Mouse (Mus musculus) forebrain, embryonic 10.5 days (tissue): ENCODE data around the gene Pogz. TPM values are rescaled to one million over a fixed set of nuclear protein-coding genes. Genes with fewer than 3 reads are reported as not detected.
"Not testable (repeated sequence)": the region's sequence is repeated elsewhere in the genome, so short reads cannot be mapped to it uniquely, and the experiment has no call there.

ENCODE experiments used
- DNase-seq: peaks from one replicate; pipeline ENCODE4 v3.0.0-alpha.2; 2017; ENCODE audit warnings: low spot score; ENCODE audit errors: extremely low spot score
- H3K27ac ChIP-seq: fragments of 300-500 bp; sonication (generic); 2 replicates; pipeline ENCODE4 v1.5.1; 2016; ENCODE audit warnings: mild to moderate bottlenecking
- H3K27me3 ChIP-seq: fragments of 300-500 bp; sonication (generic); 2 replicates; pipeline ENCODE4 v1.6.1; 2016; ENCODE audit warnings: mild to moderate bottlenecking; ENCODE audit not compliant: poor library complexity, severe bottlenecking
- H3K36me3 ChIP-seq: fragments of 300-500 bp; sonication (generic); replicated peaks from 2 replicates; pipeline ENCODE4 v1.6.1; 2016; ENCODE audit warnings: mild to moderate bottlenecking, moderate library complexity
- H3K4me1 ChIP-seq: fragments of 300-500 bp; sonication (generic); 2 replicates; pipeline ENCODE4 v1.6.1; 2016
- H3K4me3 ChIP-seq: fragments of 300-500 bp; sonication (generic); 2 replicates; pipeline ENCODE4 v1.5.1; 2016; ENCODE audit warnings: mild to moderate bottlenecking, moderate library complexity
- H3K9me3 ChIP-seq: fragments of 300-500 bp; sonication (generic); 2 replicates; pipeline ENCODE4 v1.6.1; 2016; ENCODE audit warnings: mild to moderate bottlenecking, moderate library complexity
- WGBS: fragments of 180-500 bp; shearing (Covaris S2); methylation state at CpG from one replicate; pipeline ENCODE4 v1.1.7; 2016; 5-methylcytosine and 5-hydroxymethylcytosine counted together
- polyA plus RNA-seq: library from polyadenylated mRNA; unstranded; fragments of >200 nt; fragmentation: Nextera tagmentation; extraction: Ambion mirVana; gene quantifications from 2 replicates; pipeline ENCODE4 v1.2.1, GENCODE M21; 2016

Gene Pogz
- polyA plus RNA-seq, 1 experiment from 2014 or later: 20.3 TPM

- no peak for DNase-seq
- peaks cover 22% of the 10 kb centered on the region for H3K36me3 ChIP-seq
- no peak overlapping the region for H3K27ac ChIP-seq
- no peaks in the 10 kb centered on the region for H3K27me3 ChIP-seq
- H3K4me3 ChIP-seq: no peak overlapping the region
- peaks cover 23% of the 10 kb centered on the region for H3K4me1 ChIP-seq
- H3K9me3 ChIP-seq: no peaks in the 10 kb centered on the region
These were observed 51.2 kb downstream of the Pogz start for GRCm38 (mm10) chr3:94888595-94888994.

- Histone ChIP-seq H3K27ac (no peak overlapping the region), H3K4me3 (no peak overlapping the region), H3K4me1 (no peaks in the 10 kb centered on the region), H3K36me3 (no peaks in the 10 kb centered on the region), H3K9me3 (no peaks in the 10 kb centered on the region), H3K27me3 (no peaks in the 10 kb centered on the region)
- 83% methylated on average over 3 of the region's 3 CpGs for WGBS
- no peak for DNase-seq
These were observed 56.7 kb downstream of the Pogz start for GRCm38 (mm10) chr3:94894076-94894475.

- peak; percentile 51 for DNase-seq
- H3K27me3 ChIP-seq: no peaks in the 10 kb centered on the region
- no peaks in the 10 kb centered on the region for H3K4me1 ChIP-seq
- no peak overlapping the region for H3K4me3 ChIP-seq
- no peaks in the 10 kb centered on the region for H3K9me3 ChIP-seq
- WGBS: 26% methylated on average over 7 of the region's 7 CpGs
- H3K27ac ChIP-seq: no peak overlapping the region
- H3K36me3 ChIP-seq: no peaks in the 10 kb centered on the region
These were observed 65.4 kb downstream of the Pogz start for GRCm38 (mm10) chr3:94902747-94903146.

GRCm38 (mm10) chr3:94904759-94905158 lies 67.4 kb downstream of the Pogz start:
- H3K4me1 ChIP-seq, H3K9me3 ChIP-seq, DNase-seq, H3K27ac ChIP-seq, H3K27me3 ChIP-seq, H3K4me3 ChIP-seq, H3K36me3 ChIP-seq: not testable (repeated sequence)
- 56% methylated on average over 3 of the region's 3 CpGs for WGBS

GRCm38 (mm10) chr3:94906482-94906881 lies 69.1 kb downstream of the Pogz start:
- Histone ChIP-seq H3K36me3 (no peaks in the 10 kb centered on the region), H3K27me3 (no peaks in the 10 kb centered on the region), H3K4me1 (no peaks in the 10 kb centered on the region), H3K9me3 (no peaks in the 10 kb centered on the region), H3K4me3 (no peak overlapping the region), H3K27ac (no peak overlapping the region)
- no peak for DNase-seq
- 71% methylated on average over 1 of the region's 1 CpGs for WGBS

GRCm38 (mm10) chr3:94911050-94911693 lies 73.8 kb downstream of the Pogz start:
- H3K36me3 ChIP-seq: no peaks in the 10 kb centered on the region
- WGBS: 80% methylated on average over 2 of the region's 2 CpGs
- no peak for DNase-seq
- H3K27me3 ChIP-seq: no peaks in the 10 kb centered on the region
- H3K4me3 ChIP-seq: no peak overlapping the region
- no peak overlapping the region for H3K27ac ChIP-seq
- no peaks in the 10 kb centered on the region for H3K9me3 ChIP-seq
- no peaks in the 10 kb centered on the region for H3K4me1 ChIP-seq

- no peak overlapping the region for H3K4me3 ChIP-seq
- H3K36me3 ChIP-seq: no peaks in the 10 kb centered on the region
- H3K9me3 ChIP-seq: no peaks in the 10 kb centered on the region
- 84% methylated on average over 5 of the region's 5 CpGs for WGBS
- DNase-seq: no peak
- H3K27me3 ChIP-seq: no peaks in the 10 kb centered on the region
- H3K27ac ChIP-seq: no peak overlapping the region
- peaks cover 11% of the 10 kb centered on the region for H3K4me1 ChIP-seq
These were observed 76.4 kb downstream of the Pogz start for GRCm38 (mm10) chr3:94913801-94914200.

GRCm38 (mm10) chr3:94915903-94916741 lies 78.8 kb downstream of the Pogz start:
- WGBS: 94% methylated on average over 7 of the region's 7 CpGs

GRCm38 (mm10) chr3:94917816-94918361 lies 80.5 kb downstream of the Pogz start:
- Histone ChIP-seq H3K9me3 (no peaks in the 10 kb centered on the region), H3K27me3 (no peaks in the 10 kb centered on the region), H3K4me1 (peaks cover 11% of the 10 kb centered on the region), H3K36me3 (no peaks in the 10 kb centered on the region), H3K4me3 (no peak overlapping the region), H3K27ac (peak overlapping the region; percentile 62)
- peak; percentile 25 for DNase-seq
- 52% methylated on average over 14 of the region's 14 CpGs for WGBS

More at GRCm38 (mm10) chr3:94915903-94916741, 78.8 kb downstream of the Pogz start:
- H3K36me3 ChIP-seq: no peaks in the 10 kb centered on the region
- H3K9me3 ChIP-seq: no peaks in the 10 kb centered on the region
- H3K4me1 ChIP-seq: peaks cover 11% of the 10 kb centered on the region
- DNase-seq: no peak
- H3K27me3 ChIP-seq: no peaks in the 10 kb centered on the region
- H3K27ac ChIP-seq: no peak overlapping the region
- no peak overlapping the region for H3K4me3 ChIP-seq

- no peaks in the 10 kb centered on the region for H3K27me3 ChIP-seq
- H3K4me1 ChIP-seq: peaks cover 11% of the 10 kb centered on the region
- H3K4me3 ChIP-seq: no peak overlapping the region
- no peak overlapping the region for H3K27ac ChIP-seq
- 87% methylated on average over 4 of the region's 4 CpGs for WGBS
- no peaks in the 10 kb centered on the region for H3K36me3 ChIP-seq
- no peaks in the 10 kb centered on the region for H3K9me3 ChIP-seq
- DNase-seq: no peak
These were observed 81.5 kb downstream of the Pogz start for GRCm38 (mm10) chr3:94918845-94919244.

GRCm38 (mm10) chr3:94921104-94921503 lies 83.7 kb downstream of the Pogz start:
- H3K27ac ChIP-seq: no peak overlapping the region
- H3K27me3 ChIP-seq: no peaks in the 10 kb centered on the region
- WGBS: 65% methylated on average over 3 of the region's 3 CpGs
- H3K4me3 ChIP-seq: no peak overlapping the region
- H3K9me3 ChIP-seq: no peaks in the 10 kb centered on the region
- no peak for DNase-seq
- H3K36me3 ChIP-seq: no peaks in the 10 kb centered on the region
- H3K4me1 ChIP-seq: peaks cover 11% of the 10 kb centered on the region

GRCm38 (mm10) chr3:94922333-94922732 lies 85.0 kb downstream of the Pogz start:
- H3K9me3 ChIP-seq: no peaks in the 10 kb centered on the region
- no peaks in the 10 kb centered on the region for H3K36me3 ChIP-seq
- H3K4me1 ChIP-seq: peaks cover 10% of the 10 kb centered on the region
- no peak overlapping the region for H3K4me3 ChIP-seq
- 73% methylated on average over 3 of the region's 3 CpGs for WGBS
- H3K27me3 ChIP-seq: no peaks in the 10 kb centered on the region
- no peak overlapping the region for H3K27ac ChIP-seq
- no peak for DNase-seq

- Histone ChIP-seq H3K4me1 (no peaks in the 10 kb centered on the region), H3K27ac (no peak overlapping the region), H3K4me3 (no peak overlapping the region), H3K27me3 (no peaks in the 10 kb centered on the region), H3K36me3 (no peaks in the 10 kb centered on the region), H3K9me3 (no peaks in the 10 kb centered on the region)
- 84% methylated on average over 8 of the region's 8 CpGs for WGBS
- DNase-seq: no peak
These were observed 87.3 kb downstream of the Pogz start for GRCm38 (mm10) chr3:94924688-94925087.
